Mouse (Mus musculus) heart, postnatal 0 days (tissue): ENCODE data around the gene Fshb. TPM values are rescaled to one million over a fixed set of nuclear protein-coding genes. Genes with fewer than 3 reads are reported as not detected.
A peak's percentile ranks its signal among the peaks of the same experiment; 100 is the strongest.

Experiments used
- ATAC-seq: fragments of 200-750 bp; cut with Nextera tagmentation; 2 replicates; pipeline ENCODE4 v1.8.0; 2017; ENCODE audit warnings: low read depth, moderate number of reproducible peaks, moderate library complexity; ENCODE audit not compliant: insufficient read depth
- DNase-seq: peaks from one replicate; pipeline ENCODE4 v3.0.0-alpha.2; 2016; ENCODE audit warnings: low spot score
- H3K27ac ChIP-seq: fragments of 300-500 bp; sonication (generic); 2 replicates; pipeline ENCODE4 v1.5.1; 2014; ENCODE audit warnings: low read depth, mild to moderate bottlenecking
- H3K27me3 ChIP-seq: fragments of 300-500 bp; sonication (generic); 2 replicates; pipeline ENCODE4 v1.6.1; 2014; ENCODE audit warnings: low read length, mixed read lengths; ENCODE audit not compliant: control insufficient read depth, insufficient read depth
- H3K36me3 ChIP-seq: fragments of 300-500 bp; sonication (generic); replicated peaks from 2 replicates; pipeline ENCODE4 v1.6.1; 2014; ENCODE audit warnings: low read length, mixed read lengths; ENCODE audit not compliant: control insufficient read depth, insufficient read depth
- H3K4me1 ChIP-seq: fragments of 300-500 bp; sonication (generic); 2 replicates; pipeline ENCODE4 v1.6.1; 2014; ENCODE audit warnings: antibody characterized with exemption; ENCODE audit not compliant: control insufficient read depth, insufficient read depth
- H3K4me2 ChIP-seq: fragments of 300-500 bp; sonication (generic); 2 replicates; pipeline ENCODE4 v1.6.1; 2014; ENCODE audit warnings: low read depth, mild to moderate bottlenecking, low read length, moderate library complexity
- H3K4me3 ChIP-seq: fragments of 300-500 bp; sonication (generic); 2 replicates; pipeline ENCODE4 v1.5.1; 2014; ENCODE audit warnings: low read depth, low read length
- H3K9ac ChIP-seq: fragments of 300-500 bp; sonication (generic); replicated peaks from 2 replicates; pipeline ENCODE4 v1.6.1; 2014; ENCODE audit warnings: low read depth, low read length, mixed read lengths
- H3K9me3 ChIP-seq: fragments of 300-500 bp; sonication (generic); replicated peaks from 2 replicates; pipeline ENCODE4 v1.6.1; 2016; ENCODE audit warnings: low read length; ENCODE audit not compliant: control insufficient read depth
- CTCF ChIP-seq: IDR thresholded peaks from 2 replicates; pipeline ENCODE4 v1.5.1; 2016; ENCODE audit warnings: antibody characterized with exemption, control low read depth, low read depth
- EP300 ChIP-seq: IDR thresholded peaks from 2 replicates; pipeline ENCODE4 v1.6.1; 2016; ENCODE audit warnings: antibody characterized with exemption, low read depth
- WGBS: fragments of 180-500 bp; shearing (Covaris S2); extraction: QIAGEN DNeasy Blood & Tissue Kit; methylation state at CpG from one replicate; pipeline ENCODE4 v1.1.7; 2014; 5-methylcytosine and 5-hydroxymethylcytosine counted together
- polyA plus RNA-seq: library from polyadenylated mRNA; unstranded; fragments of >200 nt; fragmentation: Nextera tagmentation; extraction: Ambion mirVana; gene quantifications from 2 replicates; pipeline ENCODE4 v1.2.1, GENCODE M21; 2015
- total RNA-seq: library from RNA; depleted of rRNA; stranded (reverse); fragments of >200 nt; gene quantifications from 2 replicates; pipeline ENCODE4 v1.2.3, GENCODE M21; 2014; ENCODE audit warnings: low replicate concordance

The Fshb gene
- total and polyA plus RNA-seq, 2 experiments from 2014 or later: not detected

DNA sequence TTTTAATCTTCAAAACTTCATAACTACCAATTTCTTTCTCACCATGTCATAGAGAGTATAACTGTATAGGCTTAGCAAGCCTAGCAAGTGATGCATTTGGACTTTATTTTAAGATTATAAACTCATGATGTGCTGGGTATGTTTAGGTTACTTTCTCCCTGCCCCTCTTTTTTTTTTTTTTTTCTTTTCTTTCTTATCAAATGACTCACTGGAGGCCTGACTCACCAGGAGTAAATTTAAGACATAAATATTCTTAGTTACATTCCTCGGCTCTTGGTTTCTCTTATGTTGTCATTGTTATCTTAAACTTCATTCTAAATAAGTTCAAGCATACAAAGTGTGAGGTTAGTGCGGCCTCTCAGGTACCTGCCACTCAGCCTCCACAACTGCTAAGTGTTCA, 23.5 kb downstream of the Fshb start:
- Histone ChIP-seq H3K4me3 (no peak overlapping the region), H3K27ac (no peak overlapping the region), H3K27me3 (no peaks in the 10 kb centered on the region), H3K4me2 (no peak overlapping the region), H3K4me1 (0 out of 2 replicates have a peak, but pooled peaks cover 2% of the 10 kb centered on the region), H3K9ac (no peak overlapping the region), H3K9me3 (no peaks in the 10 kb centered on the region), H3K36me3 (no peaks in the 10 kb centered on the region)
- WGBS: 26% methylated on average over 2 of the region's 2 CpGs
- ATAC-seq (no peak), DNase-seq (no peak)
- TF ChIP-seq EP300 (no peak), CTCF (no peak)

DNA sequence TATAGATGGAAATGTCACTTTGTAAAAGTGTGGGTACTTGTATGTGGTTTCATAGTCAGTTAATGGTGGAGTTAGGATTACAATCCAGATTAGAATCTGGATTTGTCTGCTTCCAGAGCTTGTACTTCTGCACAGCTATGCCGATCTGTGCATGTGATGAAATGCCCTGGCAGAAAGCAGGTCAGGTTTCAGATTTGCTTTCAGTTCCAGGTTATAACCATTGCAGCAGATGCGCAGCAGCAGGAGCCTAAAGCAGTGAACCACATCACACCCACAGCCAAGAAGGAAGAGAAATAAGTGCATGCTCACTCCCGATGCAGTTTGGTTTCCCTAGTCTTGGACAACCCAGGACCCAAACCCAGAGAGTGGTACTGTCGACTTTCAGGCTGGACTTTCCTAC, 34.8 kb downstream of the Fshb start:
- Histone ChIP-seq H3K27ac (no peak overlapping the region), H3K9me3 (no peaks in the 10 kb centered on the region), H3K4me3 (no peak overlapping the region), H3K36me3 (no peaks in the 10 kb centered on the region), H3K9ac (no peak overlapping the region), H3K27me3 (no peaks in the 10 kb centered on the region), H3K4me2 (no peak overlapping the region), H3K4me1 (no peaks in the 10 kb centered on the region)
- ATAC-seq: no peak
- no peak for DNase-seq
- TF ChIP-seq CTCF (no peak), EP300 (no peak)
- 77% methylated on average over 4 of the region's 4 CpGs for WGBS

DNA sequence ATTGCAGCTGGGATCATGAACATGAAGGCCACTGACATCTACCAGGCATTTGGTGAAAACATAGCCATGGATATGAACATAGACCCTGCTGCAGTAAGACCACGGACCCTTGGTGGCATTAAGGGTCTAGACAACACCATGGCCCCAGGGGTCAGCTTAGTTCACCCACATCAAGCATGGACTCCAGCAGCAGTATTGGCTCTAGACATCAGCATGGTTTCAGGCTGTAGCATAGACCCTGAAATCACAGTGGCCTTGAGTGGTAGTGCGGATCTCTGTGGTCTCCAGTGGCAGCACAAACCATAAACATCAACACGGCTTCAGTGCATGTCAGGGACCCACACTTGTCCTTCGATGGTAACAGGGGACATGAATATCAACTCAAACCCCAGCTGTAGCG, 36.7 kb downstream of the Fshb start:
- no peaks in the 10 kb centered on the region for H3K4me1 ChIP-seq
- DNase-seq (no peak), ATAC-seq (no peak)
- no peaks in the 10 kb centered on the region for H3K27me3 ChIP-seq
- TF ChIP-seq CTCF (no peak), EP300 (no peak)
- no peak overlapping the region for H3K4me3 ChIP-seq
- H3K27ac ChIP-seq: no peak overlapping the region
- no peaks in the 10 kb centered on the region for H3K9me3 ChIP-seq
- WGBS: 90% methylated on average over 5 of the region's 5 CpGs
- H3K4me2 ChIP-seq: no peak overlapping the region
- no peak overlapping the region for H3K9ac ChIP-seq
- no peaks in the 10 kb centered on the region for H3K36me3 ChIP-seq

DNA sequence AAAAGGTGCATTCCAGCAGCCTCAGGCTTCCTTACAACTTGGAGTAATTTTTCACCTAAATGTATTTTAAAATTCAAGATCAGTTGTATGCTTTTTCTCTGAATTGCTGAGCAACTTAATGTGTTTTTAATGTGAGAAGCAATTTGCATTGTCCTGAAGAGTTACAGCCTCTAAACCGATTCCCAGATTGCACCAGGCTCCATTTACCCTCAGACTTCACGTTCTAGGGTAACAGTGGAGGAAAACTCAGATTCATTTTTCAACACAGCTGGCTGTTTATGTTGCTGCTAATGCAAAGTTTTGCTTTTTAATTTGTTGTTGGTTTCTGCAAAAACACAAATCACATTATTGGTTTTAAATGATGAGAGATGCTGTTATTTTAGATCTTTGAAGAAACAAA, 40.1 kb downstream of the Fshb start:
- no peak for ATAC-seq
- no peak overlapping the region for H3K9ac ChIP-seq
- no peak for DNase-seq
- H3K4me3 ChIP-seq: no peak overlapping the region
- H3K27me3 ChIP-seq: no peaks in the 10 kb centered on the region
- no peak overlapping the region for H3K4me2 ChIP-seq
- 85% methylated on average over 2 of the region's 2 CpGs for WGBS
- no peaks in the 10 kb centered on the region for H3K36me3 ChIP-seq
- H3K27ac ChIP-seq: no peak overlapping the region
- TF ChIP-seq EP300: no peak
- TF ChIP-seq CTCF: no peak
- no peaks in the 10 kb centered on the region for H3K9me3 ChIP-seq
- H3K4me1 ChIP-seq: no peaks in the 10 kb centered on the region

DNA sequence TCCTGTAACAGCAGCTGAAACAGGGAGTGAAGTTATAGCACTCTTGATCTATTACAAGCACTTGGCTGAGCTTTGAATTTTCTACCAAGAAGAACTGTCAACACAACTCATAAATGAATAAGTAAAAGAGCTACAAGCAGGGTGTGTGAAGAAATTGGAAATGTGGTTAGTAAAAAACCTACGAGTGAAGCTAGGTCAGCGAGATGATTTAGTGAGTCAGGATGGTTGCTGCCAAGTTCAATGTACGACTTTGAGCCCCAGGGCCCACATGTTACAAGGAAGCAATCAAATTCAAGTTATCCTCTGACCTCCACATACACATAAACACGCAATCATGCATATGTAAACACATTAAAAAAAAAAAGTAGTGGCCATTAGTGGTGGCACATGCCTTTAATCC, 46.3 kb downstream of the Fshb start:
- TF ChIP-seq EP300: no peak
- TF ChIP-seq CTCF: no peak
- no peak overlapping the region for H3K4me3 ChIP-seq
- H3K27me3 ChIP-seq: no peaks in the 10 kb centered on the region
- peaks cover 8% of the 10 kb centered on the region; the same call in 1 of the 2 replicates for H3K4me1 ChIP-seq
- 77% methylated on average over 4 of the region's 4 CpGs for WGBS
- ATAC-seq (no peak), DNase-seq (no peak)
- H3K4me2 ChIP-seq: no peak overlapping the region
- no peak overlapping the region for H3K27ac ChIP-seq
- no peaks in the 10 kb centered on the region for H3K36me3 ChIP-seq
- H3K9me3 ChIP-seq: no peaks in the 10 kb centered on the region; the same call in 1 of the 2 replicates
- no peak overlapping the region for H3K9ac ChIP-seq

DNA sequence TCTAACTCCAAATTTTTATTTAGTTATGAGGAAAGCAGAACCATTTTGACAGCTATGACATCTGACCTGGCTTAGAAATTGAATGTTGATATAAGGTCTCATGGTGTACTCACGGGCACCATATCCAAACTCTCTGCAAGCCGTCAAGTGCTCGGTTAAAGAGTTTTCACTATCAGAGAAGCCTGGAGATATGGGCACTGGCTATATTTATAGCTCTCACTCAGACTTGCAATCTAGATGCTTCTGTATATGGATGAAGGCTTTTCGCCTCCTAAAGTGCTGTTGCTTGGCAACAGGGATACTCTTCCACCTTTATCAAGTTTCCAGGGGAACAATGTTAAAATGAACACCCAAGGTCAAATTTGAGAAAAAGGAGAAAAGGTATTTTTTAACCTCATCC, 47.1 kb downstream of the Fshb start:
- 19% methylated on average over 4 of the region's 4 CpGs for WGBS
- Histone ChIP-seq H3K9ac (no peak overlapping the region), H3K4me1 (peaks cover 8% of the 10 kb centered on the region; the same call in 1 of the 2 replicates), H3K36me3 (no peaks in the 10 kb centered on the region), H3K4me2 (no peak overlapping the region), H3K27ac (no peak overlapping the region), H3K4me3 (no peak overlapping the region), H3K27me3 (no peaks in the 10 kb centered on the region), H3K9me3 (no peaks in the 10 kb centered on the region; the same call in 1 of the 2 replicates)
- DNase-seq (no peak), ATAC-seq (peak; percentile 64)
- no peak for TF ChIP-seq EP300
- TF ChIP-seq CTCF: no peak
